Mouse (Mus musculus) kidney, postnatal 36 days (tissue): Measurements from ENCODE around the gene Timm13.
A peak's percentile ranks its signal among the peaks of the same experiment; 100 is the strongest.

ENCODE experiments used
- DNase-seq, 2 experiments: peaks; one replicate each; pipeline ENCODE4 v3.0.0; 2021 to 2022; ENCODE audit warnings: mixed read lengths in 2 of 2

Timm13 gene

GRCm38 (mm10) chr10:80904004-80904693 lies 3.4 kb upstream of the Timm13 start:
- no peak for DNase-seq

GRCm38 (mm10) chr10:80903282-80903681 lies 2.5 kb upstream of the Timm13 start:
- no peak for DNase-seq

GRCm38 (mm10) chr10:80902273-80902940 lies 1.6 kb upstream of the Timm13 start:
- no peak for DNase-seq

GRCm38 (mm10) chr10:80901409-80902272 lies 872 bp upstream of the Timm13 start:
- DNase-seq: peak in 1 of 2 experiments; percentile 21

- DNase-seq: no peak
These were observed 1.0 kb downstream of the Timm13 start for GRCm38 (mm10) chr10:80899591-80900317.

GRCm38 (mm10) chr10:80899074-80899473 lies 1.7 kb downstream of the Timm13 start:
- DNase-seq: no peak

- DNase-seq: no peak
These were observed 2.8 kb downstream of the Timm13 start for GRCm38 (mm10) chr10:80897861-80898510.

GRCm38 (mm10) chr10:80896581-80897485 lies 3.9 kb downstream of the Timm13 start:
- DNase-seq: no peak

GRCm38 (mm10) chr10:80895697-80896096 lies 5.1 kb downstream of the Timm13 start:
- no peak for DNase-seq

- DNase-seq: no peak
These were observed 5.7 kb downstream of the Timm13 start for GRCm38 (mm10) chr10:80895100-80895499.

- peak; percentile 86 to 91 for DNase-seq
These were observed 13.6 kb downstream of the Timm13 start for GRCm38 (mm10) chr10:80887181-80887580.

GRCm38 (mm10) chr10:80881301-80881700 lies 19.5 kb downstream of the Timm13 start:
- peak; percentile 75 to 90 for DNase-seq

- no peak for DNase-seq
These were observed 19.9 kb downstream of the Timm13 start for GRCm38 (mm10) chr10:80880901-80881300.

- DNase-seq: peak; percentile 65 to 87
These were observed 20.6 kb downstream of the Timm13 start for GRCm38 (mm10) chr10:80880131-80880641.

GRCm38 (mm10) chr10:80876594-80876993 lies 24.2 kb downstream of the Timm13 start:
- no peak for DNase-seq

GRCm38 (mm10) chr10:80876028-80876427 lies 24.7 kb downstream of the Timm13 start:
- peak; percentile 51 to 81 for DNase-seq

GRCm38 (mm10) chr10:80874035-80874434 lies 26.7 kb downstream of the Timm13 start:
- DNase-seq: no peak

- DNase-seq: peak; percentile 12 to 65
These were observed 29.2 kb downstream of the Timm13 start, which contains the start of gene Tmprss9 for GRCm38 (mm10) chr10:80871581-80871980. Tmprss9 (plus strand) TSS chr10:80871848.

- DNase-seq: peak; percentile 85 to 91
These were observed 29.8 kb downstream of the Timm13 start for GRCm38 (mm10) chr10:80870993-80871392.

GRCm38 (mm10) chr10:80864446-80864845 lies 36.3 kb downstream of the Timm13 start:
- no peak for DNase-seq

GRCm38 (mm10) chr10:80862305-80862704 lies 38.5 kb downstream of the Timm13 start:
- no peak for DNase-seq
